Mouse (Mus musculus): ENCODE measurements around the gene Gm49318. TPM values are rescaled to one million over a fixed set of nuclear protein-coding genes. Genes with fewer than 3 reads are reported as not detected.

Gene Gm49318
- total RNA-seq, 2 experiments from 2014 or later = not detected

DNA sequence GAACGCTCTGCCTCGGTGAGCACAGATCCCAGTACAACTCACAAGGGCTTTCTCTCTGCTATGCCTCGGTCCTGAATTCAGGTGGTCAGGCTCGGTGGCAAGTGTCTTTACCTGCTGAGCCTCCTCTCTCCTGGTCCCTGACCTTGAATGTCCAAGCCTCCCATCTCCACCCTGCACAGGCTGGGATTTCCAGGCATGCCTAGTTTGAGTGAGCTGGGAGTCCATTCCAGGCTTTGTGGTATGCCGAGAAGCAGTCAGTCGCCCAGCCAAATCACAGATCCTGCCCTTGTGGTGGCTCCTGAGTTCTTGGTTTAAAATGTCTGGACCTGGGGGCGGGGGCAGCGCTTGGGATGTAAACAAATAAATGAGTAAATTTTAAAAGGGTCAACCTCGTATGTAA is 23.7 kb downstream of the Gm49318 start:
- ATAC-seq (replicated peaks; ENCODE audit: low FRiP score, poor library complexity, severe bottlenecking) = no peak

DNA sequence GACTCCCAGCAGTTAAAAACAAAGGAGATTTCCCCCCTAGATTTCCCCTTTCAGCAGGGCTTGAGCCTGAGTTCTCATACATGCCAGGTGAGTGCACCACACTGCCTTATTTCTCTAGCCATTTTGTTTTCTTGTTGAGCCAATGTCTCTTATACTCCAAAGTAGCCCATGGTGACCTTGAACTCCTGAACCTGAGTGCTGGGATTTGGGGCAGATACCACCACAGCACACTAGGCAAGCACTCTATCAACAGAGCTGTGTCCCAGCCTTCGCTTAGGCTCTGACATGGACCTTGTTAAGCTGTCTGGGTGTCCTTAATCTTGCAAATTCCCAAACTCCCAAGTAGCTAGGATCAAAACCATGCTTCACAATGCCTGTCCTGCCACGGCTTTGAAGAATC is 29.2 kb downstream of the Gm49318 start:
- no peak for ATAC-seq (replicated peaks; ENCODE audit: low FRiP score, poor library complexity, severe bottlenecking)

DNA sequence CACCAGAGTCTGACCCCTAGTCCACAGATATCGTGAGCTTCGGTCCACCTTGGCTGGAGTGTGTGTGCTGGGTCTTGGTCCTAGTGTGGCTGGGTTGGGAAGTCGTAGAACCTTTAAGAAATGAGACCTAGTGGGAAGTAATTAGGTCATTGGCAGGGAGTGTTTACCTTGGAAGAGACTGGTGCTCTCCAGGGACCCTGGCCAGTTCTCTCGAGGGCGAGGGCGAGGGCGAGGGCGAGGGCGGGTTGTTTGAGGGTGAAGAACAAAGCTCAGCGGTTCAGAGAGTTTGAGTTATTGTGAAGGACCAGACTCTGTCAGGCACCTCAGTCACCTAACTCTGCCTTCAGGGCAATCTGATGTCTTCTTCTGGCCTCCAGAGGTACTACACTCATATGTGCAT is 33.2 kb downstream of the Gm49318 start:
- no peak for ATAC-seq (replicated peaks; ENCODE audit: low FRiP score, poor library complexity, severe bottlenecking)

DNA sequence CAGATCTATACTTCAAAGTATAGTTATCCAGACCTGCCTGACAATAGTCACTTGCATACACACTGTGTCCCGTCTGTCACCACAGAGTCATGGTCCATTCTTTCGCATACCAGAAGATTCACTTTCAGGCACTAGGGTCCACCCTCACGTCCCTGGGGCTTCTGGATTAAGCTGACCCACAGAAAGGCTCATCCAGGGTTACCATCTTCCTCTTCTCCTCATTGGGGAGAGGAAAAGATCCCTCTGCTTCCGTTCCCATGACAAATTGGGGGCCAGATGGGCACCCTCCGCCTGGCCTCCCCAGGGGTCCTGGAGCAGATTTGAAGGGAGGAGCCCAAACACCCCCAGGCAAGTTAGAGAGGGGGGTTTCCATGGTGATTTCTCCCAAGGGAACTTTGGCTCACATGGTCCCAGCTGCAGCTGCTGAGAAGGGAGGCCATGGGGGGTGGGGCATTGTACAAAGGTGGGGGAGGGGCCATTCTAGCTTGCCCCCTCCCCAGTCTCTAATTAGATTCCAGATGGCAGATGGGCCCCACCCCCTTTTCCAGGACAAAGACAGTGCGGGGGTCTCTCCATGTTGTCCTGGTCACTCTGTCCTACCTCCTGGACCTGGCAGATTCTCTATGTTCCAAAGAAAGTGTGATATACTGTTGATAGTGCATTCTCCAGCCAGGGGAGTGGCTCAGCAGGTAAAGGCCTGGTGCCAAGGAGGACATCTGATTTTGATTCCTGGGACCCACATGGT is 35.6 kb downstream of the Gm49318 start:
- no peak for ATAC-seq (replicated peaks; ENCODE audit: low FRiP score, poor library complexity, severe bottlenecking)

DNA sequence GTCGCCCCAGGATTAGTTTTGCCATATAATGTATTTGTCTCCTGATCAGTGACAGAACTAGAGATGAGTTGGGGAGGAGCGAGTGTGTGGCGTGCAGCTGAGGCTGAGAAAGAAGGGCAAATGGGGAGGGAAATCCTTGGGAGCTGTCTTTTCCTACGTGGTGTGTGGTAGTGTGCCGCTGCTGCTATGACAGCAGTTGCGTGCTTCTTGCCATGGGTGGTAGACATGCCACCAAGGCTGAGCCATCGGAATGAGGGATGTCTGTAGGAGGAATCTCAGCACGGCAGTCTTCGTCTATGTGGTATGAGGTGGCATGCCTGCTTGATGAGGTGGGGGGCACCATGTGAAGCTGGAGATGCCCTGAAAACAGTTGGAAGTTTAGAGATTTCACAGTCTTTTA is 40.7 kb downstream of the Gm49318 start:
- no peak for ATAC-seq (replicated peaks; ENCODE audit: low FRiP score, poor library complexity, severe bottlenecking)

DNA sequence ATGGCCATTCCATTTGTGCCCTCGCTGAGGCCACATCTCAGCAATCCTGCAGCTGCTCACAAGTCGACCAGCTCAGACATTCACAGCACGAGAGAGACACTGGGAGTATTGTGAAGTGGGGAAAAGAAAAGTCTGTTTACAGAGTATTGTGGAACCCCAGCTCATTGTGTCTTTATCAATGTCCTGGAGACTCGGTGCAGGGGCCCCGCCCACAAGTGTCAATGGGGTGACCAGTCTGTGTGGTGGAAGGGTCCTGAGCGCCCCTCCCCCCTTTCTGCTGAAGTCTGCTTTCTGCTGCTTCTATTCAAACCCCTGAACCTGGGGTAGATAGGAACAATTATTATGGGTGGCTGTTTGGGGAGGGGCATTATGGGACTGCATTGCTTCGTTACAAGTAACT is 42.6 kb downstream of the Gm49318 start:
- ATAC-seq (replicated peaks; ENCODE audit: low FRiP score, poor library complexity, severe bottlenecking) = no peak

DNA sequence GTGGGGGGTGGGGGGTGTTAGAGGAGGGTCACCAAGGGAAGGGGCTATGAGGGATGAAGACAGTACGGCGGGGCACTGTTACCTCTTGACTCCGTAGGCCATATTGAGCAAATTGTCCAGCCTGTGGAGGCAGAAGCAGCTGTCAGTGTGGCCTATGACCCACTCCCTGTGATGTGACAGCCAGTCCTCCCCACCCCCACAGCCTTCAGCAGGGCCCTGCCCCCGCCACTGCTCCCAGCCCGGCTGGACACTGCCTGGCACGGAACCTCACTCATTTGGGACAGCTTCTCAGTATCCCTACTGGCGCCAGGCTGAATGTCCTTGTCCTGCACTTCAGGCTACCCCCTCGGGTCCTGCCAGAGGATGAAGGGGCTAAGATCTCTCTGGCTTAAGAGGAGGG is 46.5 kb downstream of the Gm49318 start:
- ATAC-seq (replicated peaks; ENCODE audit: low FRiP score, poor library complexity, severe bottlenecking) = no peak

DNA sequence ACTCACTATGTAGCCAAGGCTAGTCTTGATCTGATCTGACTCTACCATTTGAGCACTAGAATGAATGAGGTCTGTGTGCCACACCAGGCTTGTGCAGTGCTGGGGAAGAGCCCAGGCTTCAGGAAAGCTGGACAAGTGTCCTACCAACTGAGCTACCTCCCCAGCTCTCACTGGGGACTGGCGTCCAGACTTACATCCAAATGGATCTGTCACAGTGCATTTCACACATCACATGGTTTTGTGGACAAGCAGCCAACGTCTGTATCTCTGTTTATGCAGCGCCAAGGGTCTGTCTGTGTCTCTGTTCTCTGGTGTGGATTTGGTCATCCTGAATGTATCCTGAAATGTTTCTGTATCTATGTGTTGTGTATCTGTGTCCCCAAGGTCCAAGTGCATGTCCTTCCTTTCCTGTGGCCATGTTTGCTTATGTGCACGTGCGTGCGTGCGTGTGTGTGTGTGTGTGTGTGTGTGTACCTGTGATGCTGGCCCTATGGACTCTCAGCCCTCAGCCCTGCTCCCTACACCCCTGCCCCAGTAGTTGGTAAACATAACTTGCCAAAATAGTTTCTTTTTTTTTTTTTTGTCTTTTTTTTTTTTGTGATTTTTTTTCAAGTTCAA is 53.7 kb downstream of the Gm49318 start:
- ATAC-seq (replicated peaks; ENCODE audit: low FRiP score, poor library complexity, severe bottlenecking) = no peak

DNA sequence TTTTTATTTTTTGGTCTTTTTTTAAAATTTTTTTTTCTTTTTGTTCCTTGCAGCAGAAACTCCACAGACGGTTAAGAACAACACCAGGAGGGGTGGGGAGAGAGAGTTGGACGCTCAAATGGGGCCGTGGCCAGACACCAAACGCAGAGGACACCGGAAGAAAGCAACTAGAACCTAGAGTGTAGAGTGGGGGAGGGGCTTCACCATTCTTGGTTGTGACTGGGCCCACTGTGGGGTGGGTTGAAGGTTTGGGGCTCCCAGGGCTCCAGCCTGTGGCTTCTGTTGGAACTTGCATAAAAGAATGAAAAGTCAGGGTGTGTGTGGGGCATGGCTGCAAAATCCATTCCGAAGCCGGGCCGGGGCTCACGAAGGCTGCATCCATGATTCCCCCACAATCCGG is 54.8 kb downstream of the Gm49318 start:
- no peak for ATAC-seq (replicated peaks; ENCODE audit: low FRiP score, poor library complexity, severe bottlenecking)

DNA sequence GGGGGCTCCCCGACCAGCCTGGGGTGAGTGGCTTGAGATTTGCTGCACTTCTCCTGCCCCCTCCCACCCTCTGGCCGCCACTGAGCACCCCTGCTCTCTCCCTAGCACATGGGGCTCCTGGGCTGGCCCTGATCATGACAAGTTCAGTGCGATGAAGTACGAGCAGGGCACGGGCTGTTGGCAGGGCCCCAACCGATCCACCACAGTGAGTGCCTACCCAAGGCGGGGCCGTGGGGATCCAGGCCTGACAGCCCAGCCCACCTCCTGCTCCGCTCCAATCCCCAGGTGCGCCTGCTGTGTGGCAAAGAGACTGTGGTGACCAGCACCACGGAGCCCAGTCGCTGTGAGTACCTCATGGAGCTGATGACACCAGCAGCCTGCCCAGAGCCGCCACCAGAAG is 58.3 kb downstream of the Gm49318 start:
- ATAC-seq (replicated peaks; ENCODE audit: low FRiP score, poor library complexity, severe bottlenecking) = no peak

DNA sequence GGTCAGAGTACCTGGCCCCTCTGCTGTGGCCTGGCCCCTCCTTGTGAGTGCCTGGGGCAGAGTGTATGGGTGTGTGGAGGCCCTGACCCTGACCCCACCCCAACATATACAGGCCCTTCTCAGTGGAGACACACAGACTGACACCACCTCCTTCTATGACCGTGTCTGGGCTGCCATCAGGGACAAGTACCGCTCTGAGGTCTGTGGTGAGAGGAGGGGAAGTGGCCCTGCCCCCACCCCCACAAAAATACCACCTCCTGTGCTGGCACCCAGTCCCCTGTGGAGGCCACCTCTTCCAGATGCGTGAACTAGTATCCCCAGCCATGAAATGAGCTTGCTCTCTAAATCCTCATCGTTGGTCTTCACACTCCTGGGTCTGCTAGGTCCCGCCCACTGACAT is 60.0 kb downstream of the Gm49318 start:
- no peak for ATAC-seq (replicated peaks; ENCODE audit: low FRiP score, poor library complexity, severe bottlenecking)

DNA sequence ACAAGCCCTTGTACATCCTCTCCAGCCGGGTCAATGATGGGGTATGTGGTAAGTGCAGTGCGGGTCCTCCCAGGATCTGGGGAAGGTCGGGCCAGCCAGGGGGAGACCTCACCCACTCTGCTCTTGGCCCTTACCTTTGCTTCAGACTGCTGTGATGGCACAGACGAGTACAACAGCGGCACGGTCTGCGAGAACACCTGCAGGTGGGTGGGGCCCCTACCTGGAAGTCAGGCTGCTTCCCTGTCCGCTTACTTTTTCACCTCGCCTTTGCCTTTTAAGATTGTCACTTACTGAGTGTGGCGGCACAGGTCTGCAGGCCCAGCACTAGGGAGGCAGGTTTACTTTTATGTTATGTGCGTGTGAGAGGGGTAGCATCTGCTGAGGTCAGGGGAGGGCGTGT is 66.5 kb downstream of the Gm49318 start:
- ATAC-seq (replicated peaks; ENCODE audit: low FRiP score, poor library complexity, severe bottlenecking) = no peak

DNA sequence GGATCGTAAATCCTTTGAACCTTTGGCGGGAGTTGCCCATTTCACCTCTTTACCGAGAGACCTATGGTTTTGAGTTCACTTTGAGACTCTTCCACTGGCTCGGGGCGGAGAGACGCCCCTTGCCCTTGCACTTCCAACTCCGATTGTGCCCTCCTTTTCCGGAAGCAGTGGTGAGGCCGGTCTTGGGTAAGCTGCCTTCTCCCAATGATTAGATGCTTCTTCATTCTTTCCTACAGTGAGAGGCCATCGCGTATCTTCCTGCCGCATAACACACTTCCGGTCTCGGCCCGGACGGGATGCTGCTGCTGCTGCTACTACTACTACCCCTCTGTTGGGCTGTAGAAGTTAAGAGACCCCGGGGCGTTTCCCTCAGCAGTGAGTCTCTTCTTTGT is 67.9 kb downstream of the Gm49318 start:
- peak; percentile 52 for ATAC-seq (replicated peaks; ENCODE audit: low FRiP score, poor library complexity, severe bottlenecking)

DNA sequence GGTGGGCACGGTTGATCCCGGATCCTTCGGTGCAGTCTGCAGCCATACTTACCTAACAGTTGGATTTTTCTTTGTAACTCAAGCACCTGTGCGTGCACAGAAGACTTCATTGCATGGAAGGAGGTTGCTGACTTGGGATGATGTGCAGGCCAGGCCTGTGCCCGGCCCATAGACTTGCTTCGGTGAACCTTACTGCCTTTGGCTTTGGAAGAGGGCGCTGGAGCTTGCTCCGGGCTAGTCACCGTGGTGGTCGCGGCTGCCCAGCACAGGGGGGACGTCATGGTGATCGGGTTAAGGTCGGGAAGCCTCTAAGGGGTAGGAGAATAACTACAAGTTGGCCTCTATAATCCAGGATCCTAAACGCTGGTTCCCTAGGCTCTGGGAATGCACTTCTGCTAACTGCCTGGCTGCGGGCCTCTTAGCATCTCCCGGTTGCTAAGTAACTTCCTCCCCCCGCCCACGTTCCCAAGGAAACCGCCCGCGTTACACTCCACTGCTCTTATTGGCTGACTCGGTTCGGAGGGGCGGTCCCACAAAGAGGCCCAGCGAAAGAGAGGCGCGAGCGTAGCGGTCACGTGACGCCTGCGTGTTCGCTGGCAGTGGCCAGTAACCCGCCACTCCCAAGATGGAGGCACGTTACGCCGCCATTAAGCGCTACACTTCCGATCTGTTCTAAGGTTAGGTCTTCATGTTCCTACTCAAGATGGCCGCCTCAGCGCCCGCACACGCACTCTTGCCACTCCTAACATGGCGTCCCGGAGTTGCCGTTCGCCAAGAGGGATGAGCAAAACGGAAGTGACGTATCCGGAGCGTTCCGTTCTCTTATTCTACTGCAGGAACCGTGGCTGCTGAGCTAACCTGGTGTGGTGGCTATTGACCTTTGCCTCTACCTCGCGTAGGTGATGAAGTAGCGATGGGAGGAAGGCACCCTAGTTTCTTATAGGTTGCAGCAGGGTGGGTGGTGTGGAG is 68.6 kb downstream of the Gm49318 start, which contains the start of the genes Ccdc151 and Prkcsh:
Ccdc151 (minus strand) TSS at position 441 of the 969 bp plus-strand sequence.
Prkcsh (plus strand) TSS at position 613 of the 969 bp plus-strand sequence.
- peak; percentile 94 for ATAC-seq (replicated peaks; ENCODE audit: low FRiP score, poor library complexity, severe bottlenecking)

DNA sequence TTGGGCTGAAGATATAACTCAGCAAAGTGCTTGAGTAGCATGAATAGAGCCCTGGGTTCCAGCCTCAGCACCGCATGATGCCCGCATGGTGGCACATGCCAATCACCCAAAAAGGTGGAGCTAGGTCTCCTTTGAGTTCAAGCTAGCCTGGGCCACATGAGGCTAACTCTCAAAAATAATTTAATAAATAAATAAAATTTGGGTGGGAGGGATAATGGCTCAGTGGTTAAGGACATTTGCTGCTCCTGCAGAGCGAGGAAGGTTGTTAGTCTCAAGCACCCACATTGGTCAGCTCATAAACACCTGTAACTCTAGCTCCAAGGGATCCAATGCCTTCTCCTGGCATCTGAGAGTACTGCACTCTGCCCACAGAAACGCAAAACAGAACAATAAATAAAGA is 69.4 kb downstream of the Gm49318 start:
- no peak for ATAC-seq (replicated peaks; ENCODE audit: low FRiP score, poor library complexity, severe bottlenecking)

DNA sequence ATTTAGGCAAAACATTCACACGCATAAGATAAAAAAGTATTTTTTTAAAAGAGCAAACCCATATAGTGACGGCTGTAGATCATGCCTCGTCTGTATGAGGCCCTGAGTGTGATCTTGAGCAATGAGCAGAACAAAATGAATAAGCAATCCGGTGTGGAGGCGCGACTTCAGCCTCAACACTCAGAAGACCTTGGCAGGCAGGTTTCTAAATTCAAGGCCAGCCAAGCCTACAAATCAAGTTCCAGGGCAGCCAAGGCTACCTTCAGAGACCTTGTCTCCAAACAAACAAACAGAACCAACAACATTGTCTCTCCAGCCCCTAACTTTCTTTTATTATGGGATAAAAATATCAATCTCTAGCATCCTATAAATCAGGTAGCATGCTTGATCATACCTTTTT is 70.8 kb downstream of the Gm49318 start:
- ATAC-seq (replicated peaks; ENCODE audit: low FRiP score, poor library complexity, severe bottlenecking) = no peak

DNA sequence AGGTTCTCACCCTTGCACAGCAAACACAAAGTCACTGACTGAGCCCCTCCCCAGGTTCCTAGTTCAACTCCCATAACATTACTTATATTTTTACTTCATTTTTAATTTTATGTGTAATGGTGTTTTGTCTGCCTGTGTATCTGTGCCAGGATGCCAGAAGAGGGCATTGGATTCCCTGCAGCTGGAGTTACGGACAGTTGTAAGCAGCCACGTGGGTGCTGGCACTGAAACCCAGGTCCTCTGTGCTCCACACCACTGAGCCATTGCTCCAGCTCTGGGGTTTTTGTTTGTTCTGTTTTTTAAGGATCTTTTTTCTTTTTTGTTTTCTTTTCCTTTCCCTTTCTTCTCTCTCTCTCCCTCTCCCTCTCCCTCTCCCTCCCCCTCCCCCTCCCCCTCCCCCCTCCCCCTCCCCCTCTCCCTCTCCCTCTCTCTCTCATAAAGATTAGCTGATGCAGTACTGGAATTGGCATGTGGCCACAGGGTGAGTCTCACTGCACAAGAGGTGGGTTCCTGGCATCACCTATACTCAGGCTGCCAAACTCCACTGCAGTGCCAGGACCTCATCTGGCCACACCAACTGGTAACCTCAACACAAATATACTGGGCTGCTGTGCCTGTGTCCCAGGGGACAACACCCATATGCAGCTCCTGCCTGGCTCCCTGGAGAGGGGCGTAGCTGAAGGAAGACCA is 74.7 kb downstream of the Gm49318 start:
- no peak for ATAC-seq (replicated peaks; ENCODE audit: low FRiP score, poor library complexity, severe bottlenecking)

DNA sequence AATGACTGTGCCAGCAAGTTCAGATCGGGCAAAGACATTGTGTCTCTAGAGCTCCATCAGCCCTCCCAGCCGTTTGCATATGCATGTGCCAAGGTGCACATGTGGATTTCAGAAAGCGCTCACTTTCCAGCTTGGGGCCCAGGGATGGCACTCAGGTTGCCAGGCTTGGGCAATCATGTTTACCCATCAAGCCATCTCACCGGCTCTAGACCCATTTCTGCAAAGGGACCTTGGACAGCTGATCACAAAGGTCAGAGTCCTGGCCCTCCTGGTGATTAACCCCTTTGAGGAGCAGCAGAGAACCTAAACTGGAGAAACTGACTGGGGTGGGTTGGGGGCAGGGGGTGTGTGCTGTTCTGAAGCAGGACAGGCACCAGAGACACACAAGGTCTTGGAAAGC is 78.8 kb downstream of the Gm49318 start:
- no peak for ATAC-seq (replicated peaks; ENCODE audit: low FRiP score, poor library complexity, severe bottlenecking)

DNA sequence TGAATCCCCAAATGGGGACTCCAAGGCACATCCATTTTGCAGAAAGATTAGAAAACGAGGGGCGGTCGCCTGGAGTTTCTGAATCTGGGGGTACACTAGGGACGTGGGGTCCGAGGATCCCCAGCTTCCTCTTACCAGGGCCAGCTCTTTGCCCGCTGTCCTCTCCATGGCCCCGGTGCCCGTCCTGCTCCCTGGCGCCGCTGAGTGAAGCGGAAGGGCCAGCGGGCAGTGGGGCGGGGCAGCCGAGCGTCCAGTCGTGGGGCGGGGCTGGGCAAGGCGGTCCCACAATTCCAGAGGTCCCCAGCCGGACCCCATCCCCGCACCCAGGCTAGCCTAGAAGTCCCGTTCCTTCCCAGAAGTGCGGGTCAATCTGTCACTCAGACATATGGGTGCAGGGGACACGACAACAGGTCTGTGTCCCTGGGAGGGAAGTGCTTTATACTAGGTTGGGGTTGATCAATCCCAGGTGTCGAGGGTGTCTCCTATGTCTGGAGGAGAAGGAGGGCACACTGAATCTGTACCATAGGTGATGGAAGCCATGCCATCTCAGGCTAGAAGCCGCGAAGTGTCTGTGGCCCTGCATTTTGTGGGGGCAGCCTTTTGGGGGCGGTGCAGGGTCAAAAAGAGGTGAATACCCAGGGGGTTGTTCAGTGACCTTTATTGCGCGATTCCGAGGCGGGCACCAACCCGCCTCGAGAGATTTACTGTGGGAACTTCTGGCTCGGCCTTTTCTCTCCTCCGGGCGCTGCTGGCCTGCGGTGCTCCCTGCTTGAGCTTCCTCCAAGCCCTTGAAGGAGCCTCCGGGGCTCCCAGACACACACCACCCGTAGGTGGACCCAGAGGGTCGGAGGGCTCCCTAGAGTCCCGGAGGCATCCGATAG is 81.6 kb downstream of the Gm49318 start, which contains the start of gene Rgl3:
Rgl3 (minus strand) TSS at position 217 of the 881 bp plus-strand sequence.
- ATAC-seq (replicated peaks; ENCODE audit: low FRiP score, poor library complexity, severe bottlenecking) = no peak

Data from erythroid progenitor cell, adult 5-6 weeks (primary cell).